Mouse (Mus musculus): ENCODE data around the gene Cpsf4. TPM values are rescaled to one million over a fixed set of nuclear protein-coding genes. Genes with fewer than 3 reads are reported as not detected.
"Not testable (repeated sequence)": the region's sequence is repeated elsewhere in the genome, so short reads cannot be mapped to it uniquely, and the experiment has no call there.

The Cpsf4 gene
- polyA plus RNA-seq, 1 experiment from 2014 or later = 14.1 TPM

DNA sequence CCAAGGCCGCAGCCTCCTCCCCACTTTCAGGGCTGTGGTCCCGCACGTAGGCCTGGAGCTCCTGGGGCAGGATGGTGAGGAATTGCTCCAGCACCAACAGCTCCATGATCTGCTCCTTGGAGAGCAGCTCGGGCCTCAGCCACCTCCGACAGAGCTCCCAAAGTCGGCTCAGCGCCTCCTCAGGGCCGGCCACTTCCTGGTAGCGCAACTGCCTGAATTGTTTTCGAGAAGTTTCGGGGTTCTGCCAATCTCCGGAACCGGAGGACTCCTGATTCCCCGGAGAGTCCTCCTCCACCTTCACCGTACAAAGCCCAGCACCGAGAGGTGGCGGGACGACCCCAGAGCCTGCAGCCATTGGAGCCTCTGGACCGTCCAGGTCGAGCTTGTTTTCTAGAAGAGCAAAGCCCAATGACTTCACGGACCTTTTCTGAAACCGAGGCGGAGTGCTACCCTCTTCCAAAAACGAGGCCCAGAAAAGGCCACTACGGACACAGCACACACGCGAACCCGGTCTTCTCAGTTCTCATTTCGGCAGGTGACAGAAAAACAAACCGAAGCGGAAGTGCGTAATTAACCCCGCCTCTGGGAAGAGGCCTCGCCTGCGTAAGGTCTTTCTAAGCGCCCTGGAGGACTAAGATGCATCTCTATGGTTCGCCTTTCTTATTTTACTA, 34.4 kb downstream of the Cpsf4 start, which contains the start of gene Zkscan14:
Gene Zkscan14 (minus strand): TSS at position 548 of the 671 bp plus-strand sequence.
- under 1% methylated on average over 37 of the region's 37 CpGs for WGBS
- H3K4me2 ChIP-seq (ENCODE audit: low read length) = peak within 1 kb of the TSS; percentile 97
- H3K9ac ChIP-seq (ENCODE audit: low read length) = peak within 1 kb of the TSS; percentile 87
- ATAC-seq (ENCODE audit: insufficient number of reproducible peaks, insufficient read depth, low FRiP score, low read depth) = 0 out of 2 replicates have a peak, but pooled peaks have one; percentile 1
- peaks cover 6 to 21% of the 10 kb centered on the region in 2 experiments for H3K4me1 ChIP-seq (ENCODE audit: control insufficient read depth in 2 of 2, insufficient read depth in 2 of 2, low read length in 2 of 2)
- H3K27ac ChIP-seq (replicated peaks in 1 of 2; ENCODE audit: control insufficient read depth in 1 of 2, insufficient read depth in 1 of 2, low read depth in 2 of 2, low read length in 2 of 2) = peak within 1 kb of the TSS; percentile 57 to 71; a peak in 3 of 4 replicates
- H3K27me3 ChIP-seq (ENCODE audit: control insufficient read depth, insufficient read depth, low read length) = no peaks in the 10 kb centered on the region
- peak within 1 kb of the TSS; percentile 72 to 94 for H3K4me3 ChIP-seq (ENCODE audit: control insufficient read depth in 1 of 2, insufficient read depth in 1 of 2, low read depth in 1 of 2, low read length in 2 of 2)
- peaks cover 20% of the 10 kb centered on the region for H3K36me3 ChIP-seq (ENCODE audit: control insufficient read depth, insufficient read depth, low read length)
- no peaks in the 10 kb centered on the region for H3K9me3 ChIP-seq (ENCODE audit: control insufficient read depth, low read length)

GRCm38 (mm10) chr5:145202446-145202845, 35.4 kb downstream of the Cpsf4 start:
- no peaks in the 10 kb centered on the region for H3K27me3 ChIP-seq (ENCODE audit: control insufficient read depth, insufficient read depth, low read length)
- no peak overlapping the region for H3K4me2 ChIP-seq (ENCODE audit: low read length)
- ATAC-seq (ENCODE audit: insufficient number of reproducible peaks, insufficient read depth, low FRiP score, low read depth) = no peak
- no peaks in the 10 kb centered on the region for H3K9me3 ChIP-seq (ENCODE audit: control insufficient read depth, low read length)
- H3K9ac ChIP-seq (ENCODE audit: low read length) = no peak overlapping the region
- H3K4me1 ChIP-seq (ENCODE audit: control insufficient read depth in 2 of 2, insufficient read depth in 2 of 2, low read length in 2 of 2) = peaks cover 6 to 21% of the 10 kb centered on the region in 2 experiments
- H3K4me3 ChIP-seq (ENCODE audit: control insufficient read depth in 1 of 2, insufficient read depth in 1 of 2, low read depth in 1 of 2, low read length in 2 of 2) = no peak overlapping the region
- 41% methylated on average over 3 of the region's 3 CpGs for WGBS
- no peak overlapping the region for H3K27ac ChIP-seq (replicated peaks in 1 of 2; ENCODE audit: control insufficient read depth in 1 of 2, insufficient read depth in 1 of 2, low read depth in 2 of 2, low read length in 2 of 2)
- H3K36me3 ChIP-seq (ENCODE audit: control insufficient read depth, insufficient read depth, low read length) = peaks cover 21% of the 10 kb centered on the region

GRCm38 (mm10) chr5:145203936-145204691, 37.1 kb downstream of the Cpsf4 start, which contains the start of gene Zkscan5:
Gene Zkscan5, plus strand, starts transcription at chr5:145204562.
- peak within 1 kb of the TSS; percentile 79 for H3K4me2 ChIP-seq (ENCODE audit: low read length)
- ATAC-seq (ENCODE audit: insufficient number of reproducible peaks, insufficient read depth, low FRiP score, low read depth) = peak; percentile 95
- H3K4me3 ChIP-seq (ENCODE audit: control insufficient read depth in 1 of 2, insufficient read depth in 1 of 2, low read depth in 1 of 2, low read length in 2 of 2) = peak within 1 kb of the TSS; percentile 72 to 97
- H3K4me1 ChIP-seq (ENCODE audit: control insufficient read depth in 2 of 2, insufficient read depth in 2 of 2, low read length in 2 of 2) = peaks cover 6 to 21% of the 10 kb centered on the region in 2 experiments
- H3K9me3 ChIP-seq (ENCODE audit: control insufficient read depth, low read length) = no peaks in the 10 kb centered on the region
- WGBS = 0% methylated on average over 22 of the region's 22 CpGs
- H3K36me3 ChIP-seq (ENCODE audit: control insufficient read depth, insufficient read depth, low read length) = peaks cover 18% of the 10 kb centered on the region
- H3K9ac ChIP-seq (ENCODE audit: low read length) = peak within 1 kb of the TSS; percentile 81
- peak within 1 kb of the TSS; percentile 80 to 99 for H3K27ac ChIP-seq (replicated peaks in 1 of 2; ENCODE audit: control insufficient read depth in 1 of 2, insufficient read depth in 1 of 2, low read depth in 2 of 2, low read length in 2 of 2)
- H3K27me3 ChIP-seq (ENCODE audit: control insufficient read depth, insufficient read depth, low read length) = no peaks in the 10 kb centered on the region

DNA sequence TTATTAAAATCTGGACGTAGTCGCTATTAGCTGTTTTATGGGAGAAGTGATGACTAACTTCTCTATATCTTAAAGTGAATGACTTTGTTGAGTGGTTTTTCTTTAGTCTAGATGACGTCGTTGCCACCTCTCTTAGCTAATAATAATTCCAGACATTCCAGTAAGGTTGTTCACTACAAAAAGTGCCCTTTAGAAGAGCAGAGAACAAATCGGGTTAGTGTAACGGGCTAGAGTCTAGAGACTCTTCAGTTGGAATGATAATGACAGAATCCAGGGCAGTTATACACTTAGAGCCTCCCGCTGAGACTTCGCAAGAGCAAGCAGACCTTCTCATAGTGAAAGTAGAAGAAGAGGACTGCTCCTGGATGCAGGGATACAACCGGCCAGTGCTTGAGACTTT, 38.0 kb downstream of the Cpsf4 start:
- peak overlapping the region; percentile 79 for H3K4me2 ChIP-seq (ENCODE audit: low read length)
- H3K4me3 ChIP-seq (ENCODE audit: control insufficient read depth in 1 of 2, insufficient read depth in 1 of 2, low read depth in 1 of 2, low read length in 2 of 2) = peak overlapping the region; percentile 53 to 72
- no peak for ATAC-seq (ENCODE audit: insufficient number of reproducible peaks, insufficient read depth, low FRiP score, low read depth)
- peak overlapping the region; percentile 81 for H3K9ac ChIP-seq (ENCODE audit: low read length)
- peaks cover 23% of the 10 kb centered on the region for H3K36me3 ChIP-seq (ENCODE audit: control insufficient read depth, insufficient read depth, low read length)
- WGBS = 3% methylated on average over 9 of the region's 9 CpGs
- H3K27me3 ChIP-seq (ENCODE audit: control insufficient read depth, insufficient read depth, low read length) = no peaks in the 10 kb centered on the region
- H3K9me3 ChIP-seq (ENCODE audit: control insufficient read depth, low read length) = no peaks in the 10 kb centered on the region
- peaks cover 6 to 21% of the 10 kb centered on the region in 2 experiments for H3K4me1 ChIP-seq (ENCODE audit: control insufficient read depth in 2 of 2, insufficient read depth in 2 of 2, low read length in 2 of 2)
- H3K27ac ChIP-seq (replicated peaks in 1 of 2; ENCODE audit: control insufficient read depth in 1 of 2, insufficient read depth in 1 of 2, low read depth in 2 of 2, low read length in 2 of 2) = peak overlapping the region; percentile 80 to 93

DNA sequence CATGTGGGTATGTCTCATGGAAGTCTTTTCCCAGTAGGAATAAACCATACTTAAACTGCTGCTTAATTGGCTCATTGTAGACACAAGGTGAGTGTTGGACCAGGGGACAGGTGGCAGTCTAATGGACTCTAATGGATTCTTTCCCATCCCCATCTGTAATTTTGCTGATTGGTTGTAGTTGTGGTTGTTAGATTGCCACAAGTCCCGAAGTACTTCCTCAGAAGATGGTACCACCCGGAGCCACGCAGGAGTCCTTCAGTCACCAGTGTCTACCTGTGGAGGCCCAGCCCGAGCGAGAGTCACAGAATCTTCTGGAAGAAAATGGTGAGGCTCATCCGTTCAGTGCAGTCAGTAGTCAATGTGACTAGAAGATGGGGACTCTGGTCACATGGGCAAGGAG, 40.4 kb downstream of the Cpsf4 start:
- 96% methylated on average over 6 of the region's 6 CpGs for WGBS
- H3K36me3 ChIP-seq (ENCODE audit: control insufficient read depth, insufficient read depth, low read length) = peaks cover 47% of the 10 kb centered on the region
- ATAC-seq (ENCODE audit: insufficient number of reproducible peaks, insufficient read depth, low FRiP score, low read depth) = no peak
- no peak overlapping the region for H3K27ac ChIP-seq (replicated peaks in 1 of 2; ENCODE audit: control insufficient read depth in 1 of 2, insufficient read depth in 1 of 2, low read depth in 2 of 2, low read length in 2 of 2)
- H3K9me3 ChIP-seq (ENCODE audit: control insufficient read depth, low read length) = no peaks in the 10 kb centered on the region
- H3K27me3 ChIP-seq (ENCODE audit: control insufficient read depth, insufficient read depth, low read length) = no peaks in the 10 kb centered on the region
- peaks cover 4 to 10% of the 10 kb centered on the region in 2 experiments for H3K4me1 ChIP-seq (ENCODE audit: control insufficient read depth in 2 of 2, insufficient read depth in 2 of 2, low read length in 2 of 2)
- no peak overlapping the region for H3K9ac ChIP-seq (ENCODE audit: low read length)
- H3K4me2 ChIP-seq (ENCODE audit: low read length) = no peak overlapping the region
- H3K4me3 ChIP-seq (ENCODE audit: control insufficient read depth in 1 of 2, insufficient read depth in 1 of 2, low read depth in 1 of 2, low read length in 2 of 2) = no peak overlapping the region

DNA sequence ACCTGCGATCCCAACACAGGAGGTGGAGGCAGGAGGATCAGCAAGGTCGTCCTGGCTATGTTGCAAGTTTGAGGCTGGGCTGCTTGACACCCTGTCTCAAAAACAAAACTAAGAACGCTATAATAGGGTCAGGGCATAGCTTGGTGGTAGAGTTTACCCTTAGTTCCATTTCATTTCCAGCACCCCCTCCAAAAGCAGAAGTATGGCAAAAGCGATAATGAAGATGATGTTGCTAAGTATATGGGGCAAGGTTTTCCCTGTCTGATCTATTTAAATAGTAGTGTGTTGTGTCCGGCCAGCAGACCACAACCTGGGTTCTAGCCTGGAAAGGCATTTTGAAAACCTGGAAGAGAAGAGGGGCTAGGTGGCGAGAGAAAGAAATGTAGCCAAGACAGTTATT, 40.9 kb downstream of the Cpsf4 start:
- Histone ChIP-seq H3K36me3 (ENCODE audit: control insufficient read depth, insufficient read depth, low read length) (peaks cover 52% of the 10 kb centered on the region), H3K27ac (replicated peaks in 1 of 2; ENCODE audit: control insufficient read depth in 1 of 2, insufficient read depth in 1 of 2, low read depth in 2 of 2, low read length in 2 of 2) (no peak overlapping the region), H3K4me1 (ENCODE audit: control insufficient read depth in 2 of 2, insufficient read depth in 2 of 2, low read length in 2 of 2) (peaks cover 4 to 10% of the 10 kb centered on the region in 2 experiments), H3K4me3 (ENCODE audit: control insufficient read depth in 1 of 2, insufficient read depth in 1 of 2, low read depth in 1 of 2, low read length in 2 of 2) (no peak overlapping the region), H3K4me2 (ENCODE audit: low read length) (no peak overlapping the region), H3K27me3 (ENCODE audit: control insufficient read depth, insufficient read depth, low read length) (no peaks in the 10 kb centered on the region), H3K9me3 (ENCODE audit: control insufficient read depth, low read length) (no peaks in the 10 kb centered on the region), H3K9ac (ENCODE audit: low read length) (no peak overlapping the region)
- ATAC-seq (ENCODE audit: insufficient number of reproducible peaks, insufficient read depth, low FRiP score, low read depth) = no peak
- 83% methylated on average over 5 of the region's 6 CpGs for WGBS

DNA sequence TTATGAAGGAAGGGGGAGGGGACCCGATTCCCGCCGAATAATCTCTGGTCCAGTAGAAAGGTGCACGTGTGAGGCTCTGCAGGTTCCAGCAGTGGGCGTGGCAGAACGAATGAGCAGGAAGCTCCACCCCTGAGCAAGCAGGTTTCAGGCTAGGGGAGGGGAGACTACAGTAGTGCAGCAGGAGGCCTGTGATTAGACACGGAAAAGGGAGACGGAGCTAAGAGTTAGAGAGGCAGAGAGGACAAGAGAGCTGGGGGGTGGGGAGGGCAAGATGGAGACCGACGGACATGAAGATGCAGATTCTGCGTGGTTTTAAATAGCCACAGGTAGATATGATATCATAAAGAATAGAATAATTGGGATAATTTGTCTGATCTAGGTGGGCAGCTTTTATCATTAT, 41.4 kb downstream of the Cpsf4 start:
- not testable (repeated sequence) for H3K4me2 ChIP-seq (ENCODE audit: low read length); H3K9ac ChIP-seq (ENCODE audit: low read length); H3K4me3 ChIP-seq (ENCODE audit: control insufficient read depth in 1 of 2, insufficient read depth in 1 of 2, low read depth in 1 of 2, low read length in 2 of 2); ATAC-seq (ENCODE audit: insufficient number of reproducible peaks, insufficient read depth, low FRiP score, low read depth); H3K27ac ChIP-seq (replicated peaks in 1 of 2; ENCODE audit: control insufficient read depth in 1 of 2, insufficient read depth in 1 of 2, low read depth in 2 of 2, low read length in 2 of 2); H3K9me3 ChIP-seq (ENCODE audit: control insufficient read depth, low read length); H3K27me3 ChIP-seq (ENCODE audit: control insufficient read depth, insufficient read depth, low read length)
- Histone ChIP-seq H3K4me1 (ENCODE audit: control insufficient read depth in 2 of 2, insufficient read depth in 2 of 2, low read length in 2 of 2) (peaks cover 4 to 10% of the 10 kb centered on the region in 2 experiments), H3K36me3 (ENCODE audit: control insufficient read depth, insufficient read depth, low read length) (peaks cover 57% of the 10 kb centered on the region)
- 48% methylated on average over 11 of the region's 11 CpGs for WGBS
